Mouse (Mus musculus) limb, embryonic 11.5 days (tissue): Measurements from ENCODE around the gene Yars. TPM values are rescaled to one million over a fixed set of nuclear protein-coding genes. Genes with fewer than 3 reads are reported as not detected.

ENCODE experiments used
- ATAC-seq: fragments of 200-750 bp; cut with Nextera tagmentation; 2 replicates; pipeline ENCODE4 v1.8.0; 2017; ENCODE audit warnings: low read depth; ENCODE audit not compliant: insufficient number of reproducible peaks, low FRiP score, low TSS enrichment
- DNase-seq: peaks from one replicate; pipeline ENCODE4 v3.0.0-alpha.2; 2015; ENCODE audit warnings: low spot score
- H3K27ac ChIP-seq: fragments of 300-500 bp; sonication (generic); replicated peaks from 2 replicates; pipeline ENCODE4 v1.5.1; 2014; ENCODE audit warnings: low read depth, mild to moderate bottlenecking, low read length
- H3K27me3 ChIP-seq: fragments of 300-500 bp; sonication (generic); 2 replicates; pipeline ENCODE4 v1.6.1; 2014; ENCODE audit warnings: mild to moderate bottlenecking, low read length, mixed read lengths; ENCODE audit not compliant: control insufficient read depth, insufficient read depth
- H3K36me3 ChIP-seq: fragments of 300-500 bp; sonication (generic); 2 replicates; pipeline ENCODE4 v1.6.1; 2014; ENCODE audit warnings: mild to moderate bottlenecking, low read length, moderate library complexity, mixed read lengths; ENCODE audit not compliant: control insufficient read depth, insufficient read depth
- H3K4me1 ChIP-seq: fragments of 300-500 bp; sonication (generic); 2 replicates; pipeline ENCODE4 v1.6.1; 2014; ENCODE audit warnings: low read length, mixed read lengths; ENCODE audit not compliant: control insufficient read depth, insufficient read depth
- H3K4me2 ChIP-seq: fragments of 300-500 bp; sonication (generic); 2 replicates; pipeline ENCODE4 v1.6.1; 2014; ENCODE audit warnings: low read depth, mild to moderate bottlenecking, moderate library complexity; ENCODE audit not compliant: severe bottlenecking
- H3K4me3 ChIP-seq: fragments of 300-500 bp; sonication (generic); 2 replicates; pipeline ENCODE4 v1.5.1; 2014; ENCODE audit warnings: low read depth, low read length
- H3K9ac ChIP-seq: fragments of 300-500 bp; sonication (generic); 2 replicates; pipeline ENCODE4 v1.6.1; 2014; ENCODE audit warnings: mild to moderate bottlenecking, low read length
- H3K9me3 ChIP-seq: fragments of 300-500 bp; sonication (generic); 2 replicates; pipeline ENCODE4 v1.6.1; 2016; ENCODE audit warnings: low read length; ENCODE audit not compliant: control insufficient read depth
- WGBS: fragments of 180-500 bp; shearing (Covaris S2); extraction: QIAGEN DNeasy Blood & Tissue Kit; methylation state at CpG from one replicate; pipeline ENCODE4 v1.1.7; 2014; 5-methylcytosine and 5-hydroxymethylcytosine counted together
- polyA plus RNA-seq: library from polyadenylated mRNA; unstranded; fragments of >200 nt; fragmentation: Nextera tagmentation; extraction: Ambion mirVana; gene quantifications from 2 replicates; pipeline ENCODE4 v1.2.1, GENCODE M21; 2014

The Yars gene
- polyA plus RNA-seq, 1 experiment from 2014 or later = 84.8 TPM

DNA sequence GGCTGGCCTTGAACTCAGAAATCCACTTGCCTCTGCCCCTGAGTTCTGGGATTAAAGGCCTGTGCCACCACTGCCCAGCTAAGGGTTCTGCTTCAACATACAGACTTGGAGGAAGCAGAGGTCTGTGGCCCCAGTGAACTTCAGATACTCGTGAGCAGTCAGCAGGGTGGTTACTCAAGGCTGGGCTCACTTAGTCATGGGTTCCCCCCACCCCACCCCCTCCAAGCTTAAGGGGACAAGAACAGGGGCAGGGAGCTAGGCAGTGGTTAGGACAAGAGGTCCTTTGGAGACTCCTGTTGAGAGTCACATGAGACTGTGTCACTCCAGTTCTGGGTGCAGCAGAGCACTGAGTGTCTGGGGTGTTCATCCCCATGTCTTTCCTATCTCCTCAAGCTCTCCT, 79.1 kb downstream of the Yars start:
- H3K4me3 ChIP-seq = no peak overlapping the region
- H3K27ac ChIP-seq = no peak overlapping the region
- WGBS = 21% methylated on average over 1 of the region's 1 CpGs
- no peak overlapping the region for H3K9ac ChIP-seq
- no peaks in the 10 kb centered on the region for H3K9me3 ChIP-seq
- no peaks in the 10 kb centered on the region for H3K36me3 ChIP-seq
- DNase-seq (no peak), ATAC-seq (no peak)
- no peaks in the 10 kb centered on the region for H3K27me3 ChIP-seq
- H3K4me2 ChIP-seq = no peak overlapping the region
- H3K4me1 ChIP-seq = peaks cover 1% of the 10 kb centered on the region

Other genes with a start within 250 kb of the Yars start
- 14.9 and 15.4 TPM in 2 replicates for gene Azin2, start 227.3 kb upstream of the Yars start, polyA plus RNA-seq
- 176 and 182 TPM in 2 replicates for gene Ak2, start 197.8 kb upstream of the Yars start, polyA plus RNA-seq
- 9.6 and 9.8 TPM in 2 replicates for gene Rnf19b, start 131.5 kb upstream of the Yars start, polyA plus RNA-seq
- gene Tmem54, start 84.2 kb upstream of the Yars start, polyA plus RNA-seq = 4.3 and 4.6 TPM in 2 replicates
- 0.19 and 0.23 TPM in 2 replicates for gene Hpca, start 67.7 kb upstream of the Yars start, polyA plus RNA-seq
- gene Fndc5, start 52.8 kb upstream of the Yars start, polyA plus RNA-seq = 3.7 and 4.5 TPM in 2 replicates
- 30.5 and 32.3 TPM in 2 replicates for gene S100pbp, start within 50 bp of the Yars start, polyA plus RNA-seq
- 3.7 and 4.2 TPM in 2 replicates for gene C77080, start 71.6 kb downstream of the Yars start, polyA plus RNA-seq
- 0.47 and 0.59 TPM in 2 replicates for gene Sync, start 97.9 kb downstream of the Yars start, polyA plus RNA-seq
- 608 and 644 TPM in 2 replicates for gene Rbbp4, start 145.6 kb downstream of the Yars start, polyA plus RNA-seq
- gene Zbtb8os, start 145.9 kb downstream of the Yars start, polyA plus RNA-seq = 42.5 and 53.3 TPM in 2 replicates
- 7.2 and 7.4 TPM in 2 replicates for gene Zbtb8a, start 188.4 kb downstream of the Yars start, polyA plus RNA-seq